Mouse (Mus musculus) bone marrow macrophage, adult 2 months (primary cell): ENCODE data around the gene Ica1.

Experiments used
- CTCF ChIP-seq: IDR thresholded peaks from 2 replicates; pipeline ENCODE4 v1.5.1; 2012; ENCODE audit warnings: low read depth, mild to moderate bottlenecking, low read length, moderate library complexity
- POLR2A ChIP-seq: IDR thresholded peaks from 2 replicates; pipeline ENCODE4 v1.6.1; 2012; ENCODE audit warnings: mild to moderate bottlenecking, low read depth, low read length, borderline replicate concordance

GRCm38 (mm10) chr6:8735657-8736492, 42.4 kb downstream of the Ica1 start:
- TF ChIP-seq CTCF: peak; percentile 37; the same call in 1 of the 2 replicates
- no peak for TF ChIP-seq POLR2A
